Mouse (Mus musculus): ENCODE results near the gene Olfr403. TPM values are rescaled to one million over a fixed set of nuclear protein-coding genes. Genes with fewer than 3 reads are reported as not detected.
"Not testable (repeated sequence)": the region's sequence is repeated elsewhere in the genome, so short reads cannot be mapped to it uniquely, and the experiment has no call there.

The Olfr403 gene
- not detected in 2 replicates for polyA plus RNA-seq (2012; rRNA removed)

DNA sequence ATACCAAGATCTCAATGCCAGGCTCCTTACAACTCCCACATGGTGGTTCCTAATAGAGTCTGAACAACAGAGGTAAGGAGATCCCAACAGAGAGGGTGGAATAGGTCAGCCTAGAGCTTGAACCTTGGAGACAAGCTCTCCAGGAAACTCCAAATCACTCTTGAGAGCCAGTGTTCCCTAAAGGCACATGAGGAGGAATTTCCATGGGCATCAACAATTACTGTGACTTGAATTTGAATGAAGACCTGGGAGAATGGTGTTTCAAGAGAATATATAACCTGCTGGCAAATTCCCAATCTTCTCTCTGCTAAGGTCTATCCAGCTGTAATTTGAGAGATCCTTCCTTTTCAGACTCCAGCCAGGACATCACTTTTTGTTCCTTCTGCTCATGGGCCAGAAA lies at the start of gene Olfr403:
Gene Olfr403 (plus strand): TSS at position 301 of the 400 bp plus-strand sequence.
- no peak for TF ChIP-seq POLR2A (IDR thresholded peaks at IDR 0.05; ENCODE audit: control insufficient read depth, low read depth, low read length)
- no peak for TF ChIP-seq CTCF (IDR thresholded peaks at IDR 0.05; ENCODE audit: control insufficient read depth, insufficient read depth, insufficient replicate concordance, low read depth, low read length)
- H3K27ac ChIP-seq (ENCODE audit: control insufficient read depth, insufficient read depth, low read depth, low read length): no peak within 1 kb of the TSS
- no peaks in the 10 kb centered on the region for H3K27me3 ChIP-seq (ENCODE audit: control insufficient read depth, insufficient read depth, low read length)
- H3K36me3 ChIP-seq (ENCODE audit: control insufficient read depth, insufficient read depth, low read length): no peaks in the 10 kb centered on the region
- no peak within 1 kb of the TSS for H3K4me3 ChIP-seq (ENCODE audit: control insufficient read depth, low read depth, low read length)
- 0 out of 2 replicates have a peak, but pooled peaks cover 2% of the 10 kb centered on the region for H3K4me1 ChIP-seq (ENCODE audit: control insufficient read depth, insufficient read depth, low read length)

DNA sequence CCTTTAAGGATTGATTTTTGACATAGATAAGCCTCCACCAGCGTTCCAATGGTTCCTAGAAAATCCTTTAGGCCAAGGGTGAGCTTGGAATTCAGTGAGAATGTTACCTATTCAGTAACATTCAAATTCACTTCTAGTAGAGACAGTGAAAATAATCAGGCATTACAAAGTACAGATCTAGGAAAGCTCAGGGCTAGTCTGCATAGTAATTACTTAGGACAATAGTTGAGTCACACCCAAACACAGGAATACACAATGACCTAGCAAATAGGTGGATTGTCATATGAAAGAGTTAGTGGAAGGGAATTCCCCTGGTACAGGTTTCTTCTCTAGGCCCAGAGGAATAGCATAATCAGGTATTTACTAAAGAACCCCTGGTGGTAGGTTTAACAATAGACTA lies 46.0 kb upstream of the Olfr403 start:
- H3K27ac ChIP-seq (ENCODE audit: control insufficient read depth, insufficient read depth, low read depth, low read length); H3K4me1 ChIP-seq (ENCODE audit: control insufficient read depth, insufficient read depth, low read length); H3K4me3 ChIP-seq (ENCODE audit: control insufficient read depth, low read depth, low read length); H3K27me3 ChIP-seq (ENCODE audit: control insufficient read depth, insufficient read depth, low read length); H3K36me3 ChIP-seq (ENCODE audit: control insufficient read depth, insufficient read depth, low read length): not testable (repeated sequence)

DNA sequence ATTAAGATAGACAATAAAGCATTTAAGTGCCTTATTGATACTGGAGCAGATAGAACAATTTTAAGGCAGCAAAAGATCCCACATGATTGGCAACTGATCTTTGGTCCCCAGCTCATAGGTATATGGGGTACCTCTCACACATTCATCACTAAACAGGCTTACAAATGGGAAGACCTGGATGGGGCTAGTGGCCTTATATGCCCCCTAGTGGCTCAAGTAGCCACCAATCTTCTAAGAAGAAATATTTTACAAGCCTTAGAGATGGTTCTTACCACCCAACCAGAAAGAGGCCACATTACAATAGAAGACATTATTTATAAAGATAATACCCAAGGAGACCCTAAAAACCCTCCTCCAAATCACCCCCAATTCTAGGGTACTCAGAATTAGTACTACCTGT lies 40.2 kb upstream of the Olfr403 start:
- Histone ChIP-seq H3K27me3 (ENCODE audit: control insufficient read depth, insufficient read depth, low read length) (no peaks in the 10 kb centered on the region), H3K4me1 (ENCODE audit: control insufficient read depth, insufficient read depth, low read length) (no peaks in the 10 kb centered on the region), H3K36me3 (ENCODE audit: control insufficient read depth, insufficient read depth, low read length) (no peaks in the 10 kb centered on the region)

DNA sequence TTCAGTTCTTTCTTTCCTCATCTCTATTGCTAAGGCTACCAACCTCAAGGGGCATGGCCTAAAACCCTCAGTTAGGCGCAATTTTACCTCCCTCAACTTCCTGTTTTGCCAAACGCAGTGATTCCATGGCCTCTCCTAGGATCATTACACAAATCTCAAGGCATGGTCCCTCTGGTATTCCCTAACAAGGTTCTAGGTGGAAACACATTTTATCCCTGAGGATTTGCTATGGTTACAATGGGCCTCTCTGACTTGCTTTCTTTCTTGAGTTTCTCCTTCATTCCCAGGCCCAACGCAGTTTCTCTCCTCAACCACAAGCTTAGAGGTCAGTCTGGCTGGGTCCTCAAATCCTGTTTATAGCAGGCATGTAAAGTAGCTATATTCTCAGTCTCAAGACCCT lies 32.8 kb upstream of the Olfr403 start, which contains the start of gene Olfr402:
Gene Olfr402 (plus strand): TSS at position 301 of the 400 bp plus-strand sequence.
- Histone ChIP-seq H3K27ac (ENCODE audit: control insufficient read depth, insufficient read depth, low read depth, low read length) (no peak within 1 kb of the TSS), H3K4me3 (ENCODE audit: control insufficient read depth, low read depth, low read length) (no peak within 1 kb of the TSS), H3K27me3 (ENCODE audit: control insufficient read depth, insufficient read depth, low read length) (no peaks in the 10 kb centered on the region), H3K4me1 (ENCODE audit: control insufficient read depth, insufficient read depth, low read length) (no peaks in the 10 kb centered on the region), H3K36me3 (ENCODE audit: control insufficient read depth, insufficient read depth, low read length) (no peaks in the 10 kb centered on the region)
- TF ChIP-seq CTCF (IDR thresholded peaks at IDR 0.05; ENCODE audit: control insufficient read depth, insufficient read depth, insufficient replicate concordance, low read depth, low read length): no peak
- no peak for TF ChIP-seq POLR2A (IDR thresholded peaks at IDR 0.05; ENCODE audit: control insufficient read depth, low read depth, low read length)

More for the DNA sequence above, 40.2 kb upstream of the Olfr403 start:
- no peak overlapping the region for H3K27ac ChIP-seq (ENCODE audit: control insufficient read depth, insufficient read depth, low read depth, low read length)
- TF ChIP-seq CTCF (IDR thresholded peaks at IDR 0.05; ENCODE audit: control insufficient read depth, insufficient read depth, insufficient replicate concordance, low read depth, low read length) (no peak), POLR2A (IDR thresholded peaks at IDR 0.05; ENCODE audit: control insufficient read depth, low read depth, low read length) (no peak)
- no peak overlapping the region for H3K4me3 ChIP-seq (ENCODE audit: control insufficient read depth, low read depth, low read length)

DNA sequence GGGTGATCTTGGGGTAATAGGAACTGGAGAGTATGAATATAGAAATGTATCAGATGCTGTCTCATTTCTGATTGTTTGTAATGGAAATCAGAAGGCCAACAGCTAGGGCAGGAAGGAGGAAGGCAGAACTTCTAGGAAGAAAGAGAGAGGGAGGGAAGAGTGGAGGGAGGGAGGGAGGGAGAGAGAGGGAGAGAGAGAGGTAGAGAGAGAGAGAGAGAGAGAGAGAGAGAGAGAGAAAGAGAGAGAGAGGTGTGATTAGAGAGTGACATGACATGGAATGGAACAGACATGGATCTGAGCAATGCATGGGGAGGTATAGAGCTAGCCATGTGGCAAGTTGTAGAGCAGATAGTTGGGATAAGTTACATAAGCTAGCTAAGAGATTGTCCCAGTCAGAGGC lies 17.3 kb upstream of the Olfr403 start:
- TF ChIP-seq POLR2A (IDR thresholded peaks at IDR 0.05; ENCODE audit: control insufficient read depth, low read depth, low read length) (no peak), CTCF (IDR thresholded peaks at IDR 0.05; ENCODE audit: control insufficient read depth, insufficient read depth, insufficient replicate concordance, low read depth, low read length) (no peak)
- Histone ChIP-seq H3K4me3 (ENCODE audit: control insufficient read depth, low read depth, low read length) (no peak overlapping the region), H3K4me1 (ENCODE audit: control insufficient read depth, insufficient read depth, low read length) (no peaks in the 10 kb centered on the region), H3K36me3 (ENCODE audit: control insufficient read depth, insufficient read depth, low read length) (no peaks in the 10 kb centered on the region), H3K27ac (ENCODE audit: control insufficient read depth, insufficient read depth, low read depth, low read length) (no peak overlapping the region), H3K27me3 (ENCODE audit: control insufficient read depth, insufficient read depth, low read length) (no peaks in the 10 kb centered on the region)

DNA sequence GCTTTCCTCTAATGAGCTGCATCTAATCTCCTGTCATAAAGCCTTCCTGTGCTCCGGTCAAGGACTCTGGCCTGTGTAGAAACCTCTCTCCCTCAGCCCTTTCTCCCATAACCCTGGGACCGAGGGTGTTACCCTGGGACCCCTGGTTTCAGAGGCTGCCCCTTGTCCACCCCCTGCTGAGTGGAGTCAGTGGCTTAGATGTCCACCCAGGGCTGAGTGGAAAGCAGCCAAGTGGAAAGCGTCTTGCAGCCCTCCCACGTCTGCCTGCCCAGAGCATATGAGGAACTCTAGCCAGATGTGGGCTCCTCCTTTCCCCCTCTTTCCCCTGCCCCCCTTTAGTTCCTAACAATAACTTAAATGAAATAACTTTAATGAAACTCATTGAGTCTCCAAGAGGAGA lies 2.9 kb upstream of the Olfr403 start:
- no peak overlapping the region for H3K27ac ChIP-seq (ENCODE audit: control insufficient read depth, insufficient read depth, low read depth, low read length)
- no peaks in the 10 kb centered on the region for H3K36me3 ChIP-seq (ENCODE audit: control insufficient read depth, insufficient read depth, low read length)
- no peaks in the 10 kb centered on the region for H3K27me3 ChIP-seq (ENCODE audit: control insufficient read depth, insufficient read depth, low read length)
- H3K4me1 ChIP-seq (ENCODE audit: control insufficient read depth, insufficient read depth, low read length): 0 out of 2 replicates have a peak, but pooled peaks cover 2% of the 10 kb centered on the region
- TF ChIP-seq POLR2A (IDR thresholded peaks at IDR 0.05; ENCODE audit: control insufficient read depth, low read depth, low read length) (no peak), CTCF (IDR thresholded peaks at IDR 0.05; ENCODE audit: control insufficient read depth, insufficient read depth, insufficient replicate concordance, low read depth, low read length) (no peak)
- H3K4me3 ChIP-seq (ENCODE audit: control insufficient read depth, low read depth, low read length): peak overlapping the region; percentile 51

DNA sequence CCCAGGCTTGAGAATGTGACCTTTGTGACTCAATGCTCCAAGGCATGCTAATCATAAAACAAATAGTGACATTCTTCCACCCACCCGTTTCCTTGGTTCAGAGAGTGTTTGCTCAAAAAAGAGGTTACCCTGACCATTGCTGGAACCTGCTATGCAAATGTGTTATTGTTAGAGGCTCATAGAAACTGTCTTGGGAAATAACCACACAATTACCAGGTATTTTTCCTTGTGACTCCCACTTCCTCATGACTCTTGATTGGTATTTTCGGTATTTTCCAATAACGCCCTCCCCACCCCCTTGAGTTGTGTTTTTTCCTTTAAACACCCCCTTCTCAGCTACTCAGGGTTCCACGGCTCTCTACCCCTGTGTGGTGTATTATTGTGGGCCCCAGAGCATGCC lies 2.3 kb upstream of the Olfr403 start:
- 0 out of 2 replicates have a peak, but pooled peaks cover 2% of the 10 kb centered on the region for H3K4me1 ChIP-seq (ENCODE audit: control insufficient read depth, insufficient read depth, low read length)
- no peaks in the 10 kb centered on the region for H3K36me3 ChIP-seq (ENCODE audit: control insufficient read depth, insufficient read depth, low read length)
- TF ChIP-seq POLR2A (IDR thresholded peaks at IDR 0.05; ENCODE audit: control insufficient read depth, low read depth, low read length): no peak
- TF ChIP-seq CTCF (IDR thresholded peaks at IDR 0.05; ENCODE audit: control insufficient read depth, insufficient read depth, insufficient replicate concordance, low read depth, low read length): no peak
- no peaks in the 10 kb centered on the region for H3K27me3 ChIP-seq (ENCODE audit: control insufficient read depth, insufficient read depth, low read length)
- no peak overlapping the region for H3K4me3 ChIP-seq (ENCODE audit: control insufficient read depth, low read depth, low read length)
- no peak overlapping the region for H3K27ac ChIP-seq (ENCODE audit: control insufficient read depth, insufficient read depth, low read depth, low read length)

DNA sequence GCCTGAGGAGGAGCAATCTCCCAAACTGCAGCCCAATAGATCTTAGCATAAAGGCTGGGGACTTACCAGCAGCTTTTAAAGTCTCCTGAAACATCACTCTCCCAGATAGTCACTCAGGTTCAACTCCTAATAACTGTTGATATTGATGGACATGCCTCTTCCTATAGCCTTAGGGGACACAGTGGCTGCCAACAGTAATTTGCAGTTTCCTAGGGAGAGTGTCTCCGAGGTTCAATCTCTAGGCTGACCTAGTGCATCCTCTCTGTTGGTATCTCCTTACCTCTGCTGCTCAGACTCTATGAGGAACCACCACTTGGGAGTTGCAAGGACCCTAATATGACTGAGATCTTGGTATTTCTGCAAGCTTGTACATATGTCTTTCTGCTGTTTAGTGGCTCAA lies 25.2 kb downstream of the Olfr403 start, which contains the start of gene Olfr43:
Gene Olfr43 (minus strand): TSS at position 101 of the 400 bp plus-strand sequence.
- no peak within 1 kb of the TSS for H3K4me3 ChIP-seq (ENCODE audit: control insufficient read depth, low read depth, low read length)
- H3K27me3 ChIP-seq (ENCODE audit: control insufficient read depth, insufficient read depth, low read length): no peaks in the 10 kb centered on the region
- TF ChIP-seq POLR2A (IDR thresholded peaks at IDR 0.05; ENCODE audit: control insufficient read depth, low read depth, low read length): no peak
- H3K27ac ChIP-seq (ENCODE audit: control insufficient read depth, insufficient read depth, low read depth, low read length): no peak within 1 kb of the TSS
- H3K36me3 ChIP-seq (ENCODE audit: control insufficient read depth, insufficient read depth, low read length): no peaks in the 10 kb centered on the region
- no peaks in the 10 kb centered on the region for H3K4me1 ChIP-seq (ENCODE audit: control insufficient read depth, insufficient read depth, low read length)

Data from testis, adult 2 months (tissue).